Mouse (Mus musculus) effector memory CD4-positive, alpha-beta T cell, adult 7 months (primary cell): ENCODE data around the gene Tnfrsf13c. TPM values are rescaled to one million over a fixed set of nuclear protein-coding genes. Genes with fewer than 3 reads are reported as not detected.

Source experiments
- polyA plus RNA-seq: library from polyadenylated mRNA; unstranded; fragments of 100-300 nt; shearing (Covaris generic); gene quantifications from one replicate; pipeline ENCODE4 v1.2.1, GENCODE M21; 2017

The Tnfrsf13c gene
- 0.39 TPM for polyA plus RNA-seq

DNA sequence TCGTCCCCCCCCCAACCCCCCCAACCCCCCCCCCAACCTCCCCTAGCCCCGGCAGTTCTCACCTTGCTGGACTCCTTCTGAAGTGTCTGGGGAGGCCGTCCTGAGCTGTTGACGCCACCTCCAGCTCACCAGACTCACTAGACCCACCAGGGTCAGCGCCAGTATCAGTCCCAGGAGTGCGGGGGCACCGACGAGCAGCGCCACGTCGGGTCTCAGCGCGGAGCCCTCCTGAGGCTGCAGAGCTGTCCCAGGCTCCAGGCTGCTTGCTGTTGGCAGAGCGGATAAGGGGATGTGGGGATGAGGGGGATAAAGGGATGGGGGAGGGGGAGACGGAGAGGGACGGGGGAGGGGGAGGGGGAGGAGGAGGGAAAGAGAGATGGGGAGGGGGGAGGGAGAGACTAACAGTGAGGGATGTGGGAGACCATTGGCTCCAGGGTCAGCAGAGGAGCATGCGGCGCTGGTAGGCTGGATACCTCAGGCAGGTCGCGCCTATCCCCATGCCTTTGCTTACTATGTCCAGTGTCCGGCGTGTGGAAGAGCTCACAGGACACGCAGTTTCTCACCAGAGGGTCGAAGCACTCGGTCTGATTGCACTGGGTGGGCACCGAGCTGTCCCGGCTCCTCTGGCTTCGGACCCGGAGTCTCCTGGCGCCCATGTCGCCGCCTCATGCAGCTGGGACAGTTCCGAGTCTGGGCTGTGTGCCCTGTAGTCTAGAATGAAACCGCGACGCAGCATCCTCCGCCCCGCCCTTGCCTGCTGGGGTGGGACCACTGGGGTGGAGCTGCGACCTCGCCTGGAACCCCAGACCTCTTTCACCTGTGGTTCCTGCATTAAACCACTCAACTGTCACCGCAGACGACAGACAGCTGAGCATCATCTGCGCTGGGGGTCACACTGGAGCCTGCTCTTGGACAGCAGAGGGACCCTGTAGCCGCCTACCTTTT lies at the start of gene Tnfrsf13c:
Tnfrsf13c (minus strand) TSS at position 713 of the 945 bp plus-strand sequence.

DNA sequence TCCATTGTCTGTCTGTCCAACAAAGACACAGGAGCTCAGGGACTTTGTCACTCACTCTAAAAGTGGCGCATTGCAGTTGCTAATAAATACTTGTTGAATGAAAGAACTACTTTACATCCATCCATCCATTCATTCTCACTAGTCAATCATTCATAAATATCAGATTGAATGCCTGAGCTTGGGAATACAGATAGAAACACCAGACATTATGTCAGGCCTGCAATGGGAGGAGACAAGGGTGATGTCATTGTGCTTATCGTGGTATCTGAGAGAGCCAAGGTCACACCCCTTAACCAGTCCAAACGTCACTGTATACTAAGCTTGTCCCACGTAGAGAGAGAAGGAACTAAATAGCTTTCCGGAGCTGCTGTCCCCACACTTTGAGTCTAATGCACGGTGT lies 27.9 kb upstream of the Tnfrsf13c start, which contains the start of gene 1500009C09Rik:
1500009C09Rik (plus strand) TSS at position 301 of the 400 bp plus-strand sequence.

DNA sequence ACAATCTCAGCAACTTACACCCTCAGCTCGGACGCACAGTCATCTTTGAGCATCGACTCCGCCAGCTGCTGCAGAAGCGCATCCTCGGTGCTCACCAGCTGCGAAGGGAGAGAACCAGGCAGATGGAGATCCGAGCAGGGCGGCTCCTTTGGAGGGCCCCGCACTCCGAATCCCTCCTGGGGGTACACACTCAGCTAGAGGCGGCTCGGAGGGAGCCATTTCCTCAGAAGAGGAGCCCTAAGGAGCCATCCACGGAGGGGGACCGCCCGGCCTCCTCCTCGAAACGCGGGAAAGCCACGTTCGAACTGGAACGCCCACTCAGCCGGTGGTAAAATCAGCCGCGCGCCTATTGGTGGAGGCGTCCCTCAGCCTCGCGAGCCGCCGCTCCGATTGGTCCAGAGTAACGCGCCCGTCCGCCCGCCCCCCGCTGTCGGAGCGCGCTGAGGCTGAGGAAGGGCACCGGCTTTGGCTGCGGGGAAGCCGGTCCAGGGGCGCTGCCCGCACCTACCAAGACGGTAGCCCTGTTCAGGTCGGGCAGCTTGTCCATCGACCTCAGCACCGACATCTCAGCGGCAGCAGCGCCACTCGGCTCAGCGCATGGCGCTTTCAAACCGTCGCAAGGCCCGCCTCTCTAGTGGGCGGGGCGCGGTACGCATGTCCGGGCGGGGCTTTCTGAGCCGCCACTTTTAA lies 20.1 kb upstream of the Tnfrsf13c start, which contains the start of gene Cenpm:
Cenpm (minus strand) TSS at position 634 of the 690 bp plus-strand sequence.

DNA sequence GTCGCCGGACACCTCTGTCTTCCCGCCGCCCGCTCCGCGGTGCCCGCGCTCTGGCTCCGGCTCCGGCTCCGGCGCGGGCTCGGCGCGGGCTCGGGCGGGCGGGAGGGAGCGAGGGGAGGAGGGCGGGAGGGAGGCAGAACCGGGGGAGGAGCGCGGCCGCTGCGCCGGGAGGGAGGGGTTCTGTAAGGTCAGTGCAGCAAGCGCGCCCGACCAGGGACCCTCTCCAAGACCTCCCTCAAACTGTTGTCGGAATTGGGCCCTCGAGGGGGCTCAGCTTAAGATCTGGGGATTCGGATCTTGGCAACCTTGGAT lies 11.5 kb downstream of the Tnfrsf13c start, which contains the start of gene Shisa8:
Shisa8 (minus strand) TSS at position 64 of the 312 bp plus-strand sequence.

Other genes with a start within 250 kb of the Tnfrsf13c start
- not detected for gene 1700029P11Rik, start 243.8 kb downstream of the Tnfrsf13c start, polyA plus RNA-seq
- gene Xrcc6, start 236.5 kb downstream of the Tnfrsf13c start, polyA plus RNA-seq: 34.0 TPM
- 27.2 TPM for gene Desi1, start 190.5 kb downstream of the Tnfrsf13c start, polyA plus RNA-seq
- 193 TPM for gene Snu13, start 176.8 kb downstream of the Tnfrsf13c start, polyA plus RNA-seq
- gene 4930407I10Rik, start 165.2 kb downstream of the Tnfrsf13c start, polyA plus RNA-seq: not detected
- 0.13 TPM for gene Mei1, start 154.4 kb downstream of the Tnfrsf13c start, polyA plus RNA-seq
- gene Ccdc134, start 96.4 kb downstream of the Tnfrsf13c start, polyA plus RNA-seq: 32.0 TPM
- 151 TPM for gene Srebf2, start 77.2 kb downstream of the Tnfrsf13c start, polyA plus RNA-seq
- gene Shisa8, start 11.6 kb downstream of the Tnfrsf13c start, polyA plus RNA-seq: not detected
- 1.4 TPM for gene Cenpm, start 20.4 kb upstream of the Tnfrsf13c start, polyA plus RNA-seq
- not detected for gene 1500009C09Rik, start 28.0 kb upstream of the Tnfrsf13c start, polyA plus RNA-seq
- 0.94 TPM for gene Sept3, start 50.5 kb upstream of the Tnfrsf13c start, polyA plus RNA-seq
- gene Wbp2nl, start 74.6 kb upstream of the Tnfrsf13c start, polyA plus RNA-seq: not detected
- gene Naga, start 114.6 kb upstream of the Tnfrsf13c start, polyA plus RNA-seq: 28.1 TPM
- 0.61 TPM for gene Pheta2, start 114.6 kb upstream of the Tnfrsf13c start, polyA plus RNA-seq
- 196 TPM for gene Smdt1, start 114.6 kb upstream of the Tnfrsf13c start, polyA plus RNA-seq
- gene Ndufa6, start 130.0 kb upstream of the Tnfrsf13c start, polyA plus RNA-seq: 299 TPM
- gene Cyp2d22, start 155.9 kb upstream of the Tnfrsf13c start, polyA plus RNA-seq: 5.6 TPM
- gene Cyp2d11, start 169.7 kb upstream of the Tnfrsf13c start, polyA plus RNA-seq: not detected
- gene Cyp2d10, start 182.8 kb upstream of the Tnfrsf13c start, polyA plus RNA-seq: 0.93 TPM
- gene Cyp2d9, start 209.1 kb upstream of the Tnfrsf13c start, polyA plus RNA-seq: not detected